Mouse (Mus musculus) kidney, embryonic 16.5 days (tissue): ENCODE data around the gene Rnpep. TPM values are rescaled to one million over a fixed set of nuclear protein-coding genes. Genes with fewer than 3 reads are reported as not detected.
"Not testable (repeated sequence)": the region's sequence is repeated elsewhere in the genome, so short reads cannot be mapped to it uniquely, and the experiment has no call there.

ENCODE experiments used
- ATAC-seq: fragments of 200-750 bp; cut with Nextera tagmentation; 2 replicates; pipeline ENCODE4 v1.8.0; 2017; ENCODE audit warnings: moderate TSS enrichment; ENCODE audit not compliant: low FRiP score, low TSS enrichment
- H3K27ac ChIP-seq: fragments of 300-500 bp; sonication (generic); 2 replicates; pipeline ENCODE4 v1.5.1; 2014; ENCODE audit warnings: low read length
- H3K27me3 ChIP-seq: fragments of 300-500 bp; sonication (generic); 2 replicates; pipeline ENCODE4 v1.6.1; 2014; ENCODE audit warnings: low read length, control low read depth, mixed read lengths; ENCODE audit not compliant: insufficient read depth
- H3K36me3 ChIP-seq: fragments of 300-500 bp; sonication (generic); 2 replicates; pipeline ENCODE4 v1.6.1; 2014; ENCODE audit warnings: low read length, control low read depth, mixed read lengths; ENCODE audit not compliant: insufficient read depth
- H3K4me1 ChIP-seq: fragments of 300-500 bp; sonication (generic); 2 replicates; pipeline ENCODE4 v1.6.1; 2014; ENCODE audit warnings: low read length, control low read depth, mixed read lengths; ENCODE audit not compliant: insufficient read depth
- H3K4me2 ChIP-seq: fragments of 300-500 bp; sonication (generic); replicated peaks from 2 replicates; pipeline ENCODE4 v1.6.1; 2014; ENCODE audit warnings: low read depth, low read length
- H3K4me3 ChIP-seq: fragments of 300-500 bp; sonication (generic); 2 replicates; pipeline ENCODE4 v1.5.1; 2014; ENCODE audit warnings: mild to moderate bottlenecking, low read length
- H3K9ac ChIP-seq: fragments of 300-500 bp; sonication (generic); replicated peaks from 2 replicates; pipeline ENCODE4 v1.6.1; 2014; ENCODE audit warnings: low read length
- H3K9me3 ChIP-seq: fragments of 300-500 bp; sonication (generic); 2 replicates; pipeline ENCODE4 v1.6.1; 2016; ENCODE audit warnings: low read length, control low read depth
- WGBS: fragments of 180-500 bp; shearing (Covaris S2); extraction: QIAGEN DNeasy Blood & Tissue Kit; methylation state at CpG from one replicate; pipeline ENCODE4 v1.1.7; 2014; 5-methylcytosine and 5-hydroxymethylcytosine counted together
- polyA plus RNA-seq: library from polyadenylated mRNA; unstranded; fragments of >200 nt; fragmentation: Nextera tagmentation; extraction: Ambion mirVana; gene quantifications from 2 replicates; pipeline ENCODE4 v1.2.1, GENCODE M21; 2015

Rnpep gene
- polyA plus RNA-seq, 1 experiment from 2014 or later = 89.8 TPM

- not testable (repeated sequence) for H3K27me3 ChIP-seq, H3K4me3 ChIP-seq, H3K36me3 ChIP-seq, H3K4me2 ChIP-seq, H3K9ac ChIP-seq, ATAC-seq, H3K27ac ChIP-seq, H3K4me1 ChIP-seq, H3K9me3 ChIP-seq
- 81% methylated on average over 4 of the region's 4 CpGs for WGBS
Observed at GRCm38 (mm10) chr1:135240206-135240605, 43.7 kb downstream of the Rnpep start.

GRCm38 (mm10) chr1:135237131-135237851 is 46.6 kb downstream of the Rnpep start:
- Histone ChIP-seq H3K9me3 (no peaks in the 10 kb centered on the region), H3K9ac (no peak overlapping the region), H3K4me2 (no peak overlapping the region), H3K4me1 (peaks cover 5% of the 10 kb centered on the region; the same call in 1 of the 2 replicates), H3K4me3 (no peak overlapping the region), H3K36me3 (no peaks in the 10 kb centered on the region), H3K27me3 (no peaks in the 10 kb centered on the region), H3K27ac (peak overlapping the region; percentile 6; the same call in 1 of the 2 replicates)
- 44% methylated on average over 12 of the region's 12 CpGs for WGBS
- peak; percentile 94 for ATAC-seq

- H3K4me1 ChIP-seq = peaks cover 5% of the 10 kb centered on the region; the same call in 1 of the 2 replicates
- no peaks in the 10 kb centered on the region for H3K36me3 ChIP-seq
- no peak overlapping the region for H3K27ac ChIP-seq
- no peaks in the 10 kb centered on the region for H3K9me3 ChIP-seq
- H3K27me3 ChIP-seq = no peaks in the 10 kb centered on the region
- no peak overlapping the region for H3K4me3 ChIP-seq
- no peak for ATAC-seq
- H3K4me2 ChIP-seq = no peak overlapping the region
- WGBS = 90% methylated on average over 12 of the region's 12 CpGs
- H3K9ac ChIP-seq = no peak overlapping the region
Observed at GRCm38 (mm10) chr1:135234771-135235170, 49.1 kb downstream of the Rnpep start.

- WGBS = 75% methylated on average over 6 of the region's 6 CpGs
- Histone ChIP-seq H3K4me1 (peaks cover 5% of the 10 kb centered on the region; the same call in 1 of the 2 replicates), H3K36me3 (no peaks in the 10 kb centered on the region), H3K4me2 (no peak overlapping the region), H3K9me3 (no peaks in the 10 kb centered on the region), H3K4me3 (no peak overlapping the region), H3K9ac (no peak overlapping the region), H3K27me3 (no peaks in the 10 kb centered on the region), H3K27ac (no peak overlapping the region)
- ATAC-seq = no peak
Observed at GRCm38 (mm10) chr1:135233961-135234360, 49.9 kb downstream of the Rnpep start.

GRCm38 (mm10) chr1:135231878-135232277 is 52.0 kb downstream of the Rnpep start:
- not testable (repeated sequence) for H3K27me3 ChIP-seq, H3K4me3 ChIP-seq, H3K36me3 ChIP-seq, H3K4me2 ChIP-seq, H3K27ac ChIP-seq, H3K9ac ChIP-seq, ATAC-seq, H3K4me1 ChIP-seq, H3K9me3 ChIP-seq
- 89% methylated on average over 20 of the region's 20 CpGs for WGBS

- ATAC-seq = 0 out of 2 replicates have a peak, but pooled peaks have one; percentile 49
- no peak overlapping the region for H3K4me2 ChIP-seq
- no peak overlapping the region for H3K4me3 ChIP-seq
- no peaks in the 10 kb centered on the region for H3K9me3 ChIP-seq
- 0 out of 2 replicates have a peak, but pooled peaks cover 4% of the 10 kb centered on the region for H3K4me1 ChIP-seq
- H3K36me3 ChIP-seq = no peaks in the 10 kb centered on the region
- no peak overlapping the region for H3K9ac ChIP-seq
- H3K27ac ChIP-seq = no peak overlapping the region
- WGBS = 83% methylated on average over 13 of the region's 13 CpGs
- no peaks in the 10 kb centered on the region for H3K27me3 ChIP-seq
Observed at GRCm38 (mm10) chr1:135227339-135227950, 56.4 kb downstream of the Rnpep start.

- no peak overlapping the region for H3K4me2 ChIP-seq
- H3K9ac ChIP-seq = no peak overlapping the region
- H3K9me3 ChIP-seq = no peaks in the 10 kb centered on the region
- H3K27me3 ChIP-seq = no peaks in the 10 kb centered on the region
- no peaks in the 10 kb centered on the region for H3K36me3 ChIP-seq
- ATAC-seq = 0 out of 2 replicates have a peak, but pooled peaks have one; percentile 46
- 31% methylated on average over 6 of the region's 6 CpGs for WGBS
- 0 out of 2 replicates have a peak, but pooled peaks cover 4% of the 10 kb centered on the region for H3K4me1 ChIP-seq
- no peak overlapping the region for H3K27ac ChIP-seq
- H3K4me3 ChIP-seq = no peak overlapping the region
Observed at GRCm38 (mm10) chr1:135224981-135225604, 58.8 kb downstream of the Rnpep start.

- WGBS = 76% methylated on average over 3 of the region's 3 CpGs
- H3K4me3 ChIP-seq = no peak overlapping the region
- no peak overlapping the region for H3K4me2 ChIP-seq
- H3K9me3 ChIP-seq = no peaks in the 10 kb centered on the region
- no peaks in the 10 kb centered on the region for H3K36me3 ChIP-seq
- H3K9ac ChIP-seq = no peak overlapping the region
- ATAC-seq = no peak
- H3K4me1 ChIP-seq = 0 out of 2 replicates have a peak, but pooled peaks cover 4% of the 10 kb centered on the region
- no peak overlapping the region for H3K27ac ChIP-seq
- H3K27me3 ChIP-seq = no peaks in the 10 kb centered on the region
Observed at GRCm38 (mm10) chr1:135224147-135224546, 59.7 kb downstream of the Rnpep start.

- Histone ChIP-seq H3K4me1 (no peaks in the 10 kb centered on the region), H3K4me3 (no peak overlapping the region), H3K9ac (no peak overlapping the region), H3K27ac (no peak overlapping the region), H3K27me3 (no peaks in the 10 kb centered on the region), H3K36me3 (no peaks in the 10 kb centered on the region), H3K4me2 (no peak overlapping the region), H3K9me3 (no peaks in the 10 kb centered on the region)
- ATAC-seq = 0 out of 2 replicates have a peak, but pooled peaks have one; percentile 35
- WGBS = 51% methylated on average over 13 of the region's 13 CpGs
Observed at GRCm38 (mm10) chr1:135217607-135218233, 66.2 kb downstream of the Rnpep start.
